Mouse (Mus musculus) A20 (cell line): ENCODE measurements around the gene Arhgef10l.

Source experiments
- DNase-seq: peaks from one replicate; pipeline ENCODE4 v3.0.0-alpha.2; 2011; ENCODE audit warnings: low read depth, low spot score

Arhgef10l gene

DNA sequence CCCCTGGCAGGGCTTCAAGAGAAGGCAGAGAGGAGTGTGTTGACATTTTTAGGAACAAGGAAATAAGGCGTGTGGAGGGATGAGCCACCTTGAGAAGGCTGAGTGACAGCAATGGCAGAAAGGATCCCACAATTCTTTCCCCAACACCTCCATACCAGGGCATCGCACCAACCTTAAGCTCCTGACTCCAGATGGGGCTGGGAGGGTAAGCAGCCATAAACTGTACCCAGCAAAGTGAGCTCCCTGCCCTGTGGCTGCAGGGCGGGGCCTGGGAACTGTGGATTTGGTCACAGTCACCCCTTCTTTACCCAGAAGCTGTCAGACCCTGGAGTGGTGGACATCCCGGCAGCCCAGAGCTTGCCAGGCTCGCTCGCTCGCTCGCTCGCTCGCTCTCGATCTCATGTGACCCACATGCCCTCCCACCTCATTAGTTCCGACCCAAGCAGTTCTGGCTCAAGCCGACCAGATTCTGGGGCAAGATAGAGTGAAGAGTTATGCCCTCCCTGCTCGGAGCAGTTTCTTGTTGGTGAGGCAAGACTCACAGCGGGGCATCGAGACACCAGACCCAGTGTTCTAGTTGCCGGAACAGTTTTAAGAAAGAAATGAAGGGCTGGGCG is 4.3 kb downstream of the Arhgef10l start:
- DNase-seq = no peak

DNA sequence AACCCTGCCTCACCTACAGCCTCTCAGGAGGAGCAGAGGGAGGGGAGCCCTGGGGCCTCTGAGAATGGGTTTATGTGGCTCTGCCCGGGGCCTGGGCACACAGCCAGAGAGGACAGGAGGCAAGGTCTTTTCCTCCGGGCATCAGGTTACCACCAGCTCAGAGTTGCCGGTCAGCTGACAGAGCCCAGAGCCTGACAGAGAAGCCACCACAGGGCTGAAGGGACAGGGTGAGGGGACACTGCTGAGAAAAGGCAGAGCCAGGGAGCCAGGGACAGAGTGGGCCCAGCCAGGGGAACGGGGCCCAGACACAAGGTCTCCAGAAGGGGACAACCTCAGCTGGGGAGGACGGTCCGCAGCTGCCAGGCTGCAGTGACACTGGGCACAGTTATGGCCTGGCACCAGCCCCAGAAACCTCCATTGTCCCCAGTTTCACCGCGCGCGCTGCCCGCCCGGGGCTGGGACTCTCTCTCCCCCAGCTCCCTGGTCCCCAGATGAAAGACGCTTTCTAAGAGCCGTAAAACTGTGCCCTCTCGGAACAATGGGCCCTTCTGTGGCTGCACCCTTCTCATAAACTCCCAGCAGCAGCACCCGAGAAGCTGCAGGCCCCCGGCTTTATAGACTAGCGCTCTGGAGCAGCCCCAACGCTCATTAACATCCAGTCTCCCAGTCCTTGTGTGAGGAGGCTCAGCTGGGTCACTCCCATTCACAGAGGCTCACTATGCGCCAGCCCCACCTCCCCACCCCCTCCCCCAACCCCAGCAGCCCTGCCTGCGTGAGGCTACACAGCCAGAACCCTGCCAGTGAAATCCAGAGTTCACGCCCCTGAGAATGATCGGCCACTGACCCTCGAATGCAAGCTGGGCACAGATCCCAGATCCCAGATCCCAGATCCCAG is 7.9 kb downstream of the Arhgef10l start:
- no peak for DNase-seq

DNA sequence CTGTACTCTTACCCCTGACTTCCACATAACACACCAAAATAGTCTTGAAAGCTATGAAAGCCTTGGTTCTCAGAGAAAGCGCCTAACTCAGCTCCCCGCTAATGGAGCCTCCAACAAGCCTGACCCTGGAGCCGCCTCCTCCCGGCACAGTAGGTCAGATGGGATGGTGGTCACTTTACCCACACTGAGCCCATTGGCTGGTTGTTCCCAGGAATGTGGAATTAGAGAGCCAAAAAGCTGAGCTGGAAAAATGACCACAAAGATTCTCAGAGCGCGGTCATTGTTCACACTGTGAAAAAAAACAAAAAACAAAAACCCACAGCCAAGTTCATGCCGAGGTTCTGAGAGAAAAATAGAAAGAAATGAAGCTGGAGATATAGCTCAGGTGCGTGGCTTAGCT is 9.3 kb downstream of the Arhgef10l start:
- DNase-seq = no peak

DNA sequence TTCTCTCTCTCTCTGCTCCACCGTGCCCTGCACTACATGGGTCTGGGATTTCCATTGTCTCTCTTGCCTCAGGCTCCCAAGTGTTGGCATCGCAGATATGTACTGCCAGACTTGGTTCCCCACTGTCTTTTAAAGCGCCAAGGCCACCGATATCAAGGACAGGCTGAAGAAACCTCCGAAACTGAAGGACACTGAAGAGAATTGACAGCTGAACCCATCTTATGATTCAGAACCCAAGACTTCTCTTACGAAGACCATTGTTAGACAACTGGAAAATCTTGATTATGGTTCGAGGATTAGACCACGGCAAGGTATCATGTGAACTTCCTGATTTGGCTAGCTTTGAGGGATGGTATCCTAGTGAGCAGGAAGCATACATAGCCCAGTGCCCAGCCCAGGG is 11.0 kb downstream of the Arhgef10l start:
- no peak for DNase-seq

DNA sequence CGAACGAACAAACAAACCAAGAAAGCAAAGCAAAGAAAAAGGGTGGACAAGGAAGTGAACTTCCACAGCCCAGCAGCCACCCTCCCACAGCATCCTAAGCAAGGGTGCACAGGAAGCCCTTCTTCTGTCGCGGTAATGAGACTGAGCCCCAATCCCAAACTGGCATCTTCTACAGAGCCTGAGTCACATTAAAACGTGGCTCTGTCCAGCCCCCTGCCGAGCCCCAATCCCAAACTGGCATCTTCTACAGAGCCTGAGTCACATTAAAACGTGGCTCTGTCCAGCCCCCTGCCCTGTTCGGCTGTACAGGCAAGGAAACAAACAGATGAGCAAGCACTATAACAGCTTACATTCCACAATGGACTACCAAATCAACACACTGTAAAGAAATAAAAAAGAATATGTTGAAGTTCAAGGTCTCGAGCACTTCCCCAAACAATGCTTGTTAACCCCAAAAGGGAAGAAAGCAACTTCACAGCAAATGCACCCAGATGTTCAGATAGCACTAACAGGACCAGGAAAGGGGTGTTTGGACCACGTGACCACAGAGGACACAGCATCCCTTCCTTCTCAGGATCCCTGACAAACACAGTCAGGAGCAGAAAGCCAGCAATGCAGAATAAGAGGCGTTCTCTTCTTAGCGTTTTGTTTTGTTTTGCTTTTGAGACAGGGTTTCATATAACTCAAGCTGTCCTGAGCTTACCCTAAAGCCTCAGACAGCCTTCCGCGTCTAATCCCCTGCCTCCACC is 11.8 kb downstream of the Arhgef10l start:
- no peak for DNase-seq

DNA sequence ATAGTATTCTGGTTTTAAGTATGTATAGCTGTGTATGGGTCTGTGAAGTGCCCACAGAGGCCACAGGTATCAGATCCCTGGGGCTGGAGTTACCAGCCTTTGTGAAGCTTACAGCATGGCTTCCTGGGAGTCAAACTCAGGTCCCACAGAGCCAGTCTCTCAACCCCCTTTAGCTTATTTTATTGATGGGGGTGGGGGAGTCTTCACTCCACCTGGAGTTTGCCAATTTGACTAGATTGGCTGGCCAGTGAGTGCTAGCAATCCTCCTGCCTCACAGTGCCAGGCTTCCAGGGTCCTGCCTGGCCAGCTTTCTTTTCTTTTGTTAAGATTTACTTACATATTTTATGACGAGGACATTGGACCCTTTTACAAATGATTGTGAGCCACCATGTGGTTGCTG is 16.1 kb downstream of the Arhgef10l start:
- no peak for DNase-seq

DNA sequence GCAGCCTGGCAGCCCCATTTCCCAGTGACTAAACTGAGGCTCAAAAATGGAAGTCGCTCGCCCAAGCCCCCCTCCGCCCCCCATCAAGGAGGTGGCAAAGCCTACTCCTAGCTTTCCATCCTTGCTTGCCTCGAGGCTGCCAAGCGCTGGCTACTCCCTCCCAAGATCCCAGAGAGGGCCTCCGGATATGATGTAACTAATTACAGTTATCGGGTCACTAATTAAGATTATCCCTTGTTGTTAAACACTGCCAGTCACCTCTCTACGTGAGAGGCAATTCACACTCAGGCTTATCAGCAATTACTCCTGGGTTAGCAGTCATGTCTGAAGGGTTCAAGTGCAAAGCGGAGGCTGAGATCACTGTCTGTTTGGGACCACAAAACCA is 16.6 kb downstream of the Arhgef10l start:
- DNase-seq = no peak

DNA sequence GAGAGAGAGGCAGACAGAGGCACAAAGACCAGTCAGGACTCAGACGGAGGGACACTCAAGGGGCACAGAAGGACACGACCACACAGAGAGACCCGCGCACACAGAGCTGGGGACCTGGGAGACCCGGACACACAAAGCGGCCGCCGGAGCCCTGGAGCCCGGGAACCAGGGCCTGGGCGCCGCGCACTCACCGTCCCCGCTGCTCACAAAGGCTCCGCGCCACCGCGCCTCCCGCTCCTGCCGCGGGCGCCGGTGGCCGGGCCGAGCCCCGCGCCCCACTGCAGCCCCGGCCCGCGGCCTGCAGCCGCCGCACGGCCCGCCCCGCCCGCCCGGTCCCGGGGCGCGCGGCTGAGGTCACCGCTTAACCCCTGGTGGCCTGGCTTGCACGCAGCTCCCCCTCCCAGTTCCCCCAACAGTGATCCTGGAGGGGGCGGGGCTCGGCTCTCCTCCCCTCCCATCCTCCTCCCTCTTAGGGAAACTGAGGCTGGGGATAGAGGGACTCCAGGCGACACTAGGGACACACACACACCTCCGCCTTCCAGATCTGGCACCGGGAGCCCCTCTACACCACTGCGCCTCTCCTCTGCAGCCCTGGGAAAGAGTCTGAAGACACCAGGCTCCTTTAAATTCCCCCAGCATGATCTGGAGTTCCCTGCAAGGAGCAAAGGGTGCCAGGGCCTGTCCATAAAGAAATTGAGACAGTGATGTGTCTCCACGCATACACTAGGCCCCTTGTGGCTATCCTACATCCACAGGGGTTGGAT is 17.2 kb downstream of the Arhgef10l start:
- DNase-seq = no peak

DNA sequence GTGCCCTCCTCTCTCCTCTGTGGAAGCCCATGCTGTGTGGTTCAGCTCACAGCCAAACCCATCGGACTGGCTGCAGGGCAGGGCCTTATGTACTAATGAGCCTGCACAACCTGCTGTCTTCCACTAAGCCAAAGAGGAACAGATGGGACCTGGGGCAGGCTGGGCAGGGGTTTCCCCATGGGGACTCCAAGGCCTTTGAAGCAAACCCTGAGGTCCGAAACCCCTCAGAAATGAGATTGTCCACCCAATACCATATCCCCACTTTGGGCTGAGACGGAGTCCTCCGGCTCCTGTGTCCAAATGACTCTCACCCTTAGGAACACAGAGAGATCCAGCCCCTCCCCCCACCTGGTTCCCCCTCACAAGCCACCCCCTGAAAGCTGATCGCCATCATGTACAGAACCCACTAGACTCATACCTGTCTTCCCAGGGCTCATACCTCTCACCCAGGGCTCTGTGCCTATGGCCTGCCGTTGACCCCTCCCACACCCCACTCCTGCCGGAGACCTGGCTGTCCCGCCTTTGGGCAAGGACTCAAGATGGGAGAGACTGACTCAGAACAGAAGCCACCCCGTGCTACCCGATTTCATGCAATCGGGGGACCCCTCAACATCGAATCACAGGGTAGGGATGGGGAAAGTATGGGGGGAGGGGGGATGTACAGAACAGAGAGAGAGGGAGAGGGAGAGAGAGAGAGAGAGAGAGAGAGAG is 17.9 kb downstream of the Arhgef10l start:
- no peak for DNase-seq

DNA sequence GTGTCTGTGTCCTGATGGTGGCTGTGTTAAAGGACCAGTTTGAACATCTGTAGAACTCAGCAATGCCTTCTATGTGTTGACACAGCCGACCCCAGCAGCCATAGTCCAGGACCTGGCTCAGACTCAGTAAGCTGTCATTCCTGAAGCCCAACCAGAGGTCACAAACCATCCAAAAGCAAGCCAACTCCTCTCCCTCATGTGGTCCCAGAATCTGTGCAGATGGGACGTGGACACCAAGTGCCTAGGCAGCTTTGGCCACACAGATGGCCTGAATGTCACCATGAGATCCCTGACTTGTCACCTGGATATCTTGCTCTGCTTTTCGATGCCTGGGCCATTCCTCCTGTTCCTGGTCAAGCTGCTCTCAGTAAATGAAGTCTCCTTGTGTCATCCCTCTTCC is 20.2 kb downstream of the Arhgef10l start:
- no peak for DNase-seq

DNA sequence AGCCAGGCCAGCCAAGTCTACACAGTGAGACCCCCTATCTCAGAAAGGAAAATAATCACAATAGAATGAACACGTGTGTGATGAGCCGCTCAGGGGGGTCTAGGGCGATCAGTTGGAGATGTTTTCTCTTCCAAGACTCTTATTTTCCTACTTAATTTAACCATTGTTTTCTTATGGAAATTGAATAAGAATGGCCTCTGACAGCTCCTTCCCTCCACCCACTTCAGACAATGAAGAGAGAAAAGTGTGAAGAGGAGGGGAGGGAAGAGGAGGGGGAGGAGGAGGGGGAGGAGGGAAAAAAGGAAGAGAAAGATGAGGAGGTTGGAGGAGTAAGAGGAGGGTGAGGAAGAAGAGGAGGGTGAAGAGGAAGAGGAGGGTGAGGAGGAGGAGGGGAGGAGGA is 21.1 kb downstream of the Arhgef10l start:
- no peak for DNase-seq

DNA sequence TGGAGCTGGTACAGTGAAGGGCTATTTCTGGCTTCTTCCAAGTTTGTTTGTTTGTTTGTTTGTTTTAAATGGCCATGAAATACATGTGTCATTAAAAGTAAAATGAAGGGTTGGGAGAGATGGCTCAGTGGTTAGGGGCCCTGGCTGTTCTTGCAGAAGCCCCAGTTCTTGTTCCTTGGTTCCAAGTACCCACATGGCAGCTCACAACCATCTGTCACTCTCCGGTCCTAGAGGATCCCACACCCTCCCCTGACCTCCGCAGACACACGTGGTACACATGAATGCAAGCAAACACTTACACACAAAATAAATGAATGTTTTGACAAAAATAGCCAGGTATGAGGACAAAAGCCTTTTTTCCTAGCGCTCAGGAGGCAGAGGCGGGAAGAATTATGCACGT is 21.5 kb downstream of the Arhgef10l start:
- no peak for DNase-seq

DNA sequence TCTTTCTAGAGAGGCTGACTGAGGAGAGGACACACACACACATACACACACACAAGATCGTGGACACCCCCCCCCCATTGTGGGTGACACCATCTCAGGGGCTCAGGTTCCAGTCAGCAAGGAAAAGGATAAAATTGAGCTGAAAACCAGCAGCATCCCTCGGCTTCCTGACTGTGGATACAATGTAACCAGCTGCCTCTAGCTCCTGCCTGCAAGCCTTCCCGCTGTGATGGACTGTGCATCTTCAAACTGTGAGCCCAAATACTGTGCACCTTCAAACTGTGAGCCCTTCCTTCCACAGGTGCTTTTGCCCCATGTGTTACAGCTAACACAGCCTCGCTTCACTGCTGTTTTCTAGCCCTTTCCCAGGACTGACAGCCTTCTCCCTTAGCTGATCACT is 23.4 kb downstream of the Arhgef10l start:
- no peak for DNase-seq

DNA sequence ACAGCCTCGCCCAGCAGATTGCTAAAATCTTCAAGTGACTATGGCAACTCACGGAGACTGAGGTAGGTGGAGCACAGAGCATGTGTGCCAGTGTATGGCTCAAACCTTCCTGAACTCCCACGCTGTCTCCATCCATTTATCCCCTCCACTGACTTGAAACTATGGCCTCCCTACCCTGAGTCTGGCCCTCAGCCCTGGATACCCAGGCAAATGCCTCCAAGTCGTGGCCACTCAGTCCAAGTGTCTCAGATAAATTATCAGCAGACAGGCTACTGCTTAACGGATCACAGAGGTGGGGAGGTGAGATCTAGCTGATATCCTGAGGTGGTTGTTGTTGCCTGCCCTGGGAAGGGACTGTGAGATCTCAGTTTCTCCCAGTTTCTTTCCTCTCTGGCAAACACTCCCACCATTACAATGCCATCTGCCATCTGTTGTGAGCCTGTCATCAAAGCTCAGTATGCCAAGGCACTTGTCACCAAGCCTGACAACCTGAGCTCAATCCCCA is 24.3 kb downstream of the Arhgef10l start:
- DNase-seq = no peak

DNA sequence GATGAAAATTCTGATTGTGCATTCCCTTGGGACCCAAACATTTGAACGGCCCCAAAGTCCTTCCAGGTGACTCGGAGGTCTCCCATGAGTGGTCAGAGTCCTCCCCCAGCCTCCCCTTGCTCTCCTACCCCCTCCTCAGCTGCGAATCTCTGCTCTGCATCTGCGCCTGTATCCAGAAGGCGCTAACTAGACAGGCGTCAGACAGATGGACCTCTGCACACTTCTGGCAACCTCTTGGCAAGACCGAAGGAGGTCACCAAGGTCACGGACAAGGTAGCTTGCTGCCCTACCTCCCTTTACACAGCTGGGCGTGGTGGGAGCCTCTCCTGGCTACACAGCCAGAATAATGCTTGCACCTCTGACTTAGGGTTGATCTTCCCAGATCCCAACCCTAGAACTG is 25.1 kb downstream of the Arhgef10l start:
- no peak for DNase-seq

DNA sequence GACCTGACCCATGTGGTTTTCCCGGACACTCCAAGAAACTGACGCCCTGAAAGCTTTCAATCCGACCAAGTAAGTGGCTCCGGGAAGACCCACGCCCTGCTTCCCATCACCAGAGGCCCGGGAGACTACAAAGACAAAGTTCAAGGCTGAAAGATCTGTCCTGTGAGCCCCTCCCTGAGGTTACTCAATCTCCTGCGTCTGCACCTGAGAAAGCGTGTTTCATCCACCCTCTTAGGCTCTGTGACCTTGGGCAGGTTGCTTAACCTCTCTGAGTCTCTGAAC is 25.6 kb downstream of the Arhgef10l start:
- no peak for DNase-seq

DNA sequence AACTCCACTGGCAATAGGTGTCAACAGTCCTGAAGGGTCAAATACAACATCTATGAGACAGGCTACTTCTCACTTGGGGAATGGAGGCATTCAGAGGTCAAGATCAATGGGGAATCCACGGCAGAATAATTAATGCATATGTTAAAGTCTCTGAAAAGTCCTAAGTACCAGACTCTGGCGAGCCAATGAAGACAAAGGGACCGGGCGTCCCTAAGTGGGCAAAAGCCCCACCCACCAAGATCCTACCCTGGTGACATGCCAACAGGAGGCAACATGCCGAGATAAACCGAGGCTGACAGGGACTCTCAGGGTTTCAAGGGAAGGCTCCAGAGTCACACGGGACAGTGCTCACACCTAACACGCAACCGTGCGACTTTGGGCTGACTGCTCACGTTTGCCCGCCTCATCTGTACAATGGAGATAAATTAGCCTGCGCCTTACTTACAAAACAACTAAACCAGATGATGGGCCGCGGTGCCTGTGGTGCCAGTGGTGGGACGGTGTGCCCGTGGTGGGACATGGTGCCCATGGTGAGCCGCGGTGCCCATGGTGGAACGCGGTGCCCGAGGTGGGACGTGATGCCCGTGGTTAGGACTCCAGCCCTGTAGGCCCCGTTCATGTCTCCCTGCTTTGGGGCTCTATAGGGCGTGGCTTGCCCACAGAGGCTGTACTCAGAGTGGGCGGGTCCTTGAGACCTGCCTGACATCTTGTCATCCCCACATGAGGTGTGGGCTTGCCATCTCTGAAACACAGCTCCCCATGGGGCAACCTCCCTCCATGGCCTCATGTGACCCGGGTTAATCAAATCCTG is 26.2 kb downstream of the Arhgef10l start:
- no peak for DNase-seq

DNA sequence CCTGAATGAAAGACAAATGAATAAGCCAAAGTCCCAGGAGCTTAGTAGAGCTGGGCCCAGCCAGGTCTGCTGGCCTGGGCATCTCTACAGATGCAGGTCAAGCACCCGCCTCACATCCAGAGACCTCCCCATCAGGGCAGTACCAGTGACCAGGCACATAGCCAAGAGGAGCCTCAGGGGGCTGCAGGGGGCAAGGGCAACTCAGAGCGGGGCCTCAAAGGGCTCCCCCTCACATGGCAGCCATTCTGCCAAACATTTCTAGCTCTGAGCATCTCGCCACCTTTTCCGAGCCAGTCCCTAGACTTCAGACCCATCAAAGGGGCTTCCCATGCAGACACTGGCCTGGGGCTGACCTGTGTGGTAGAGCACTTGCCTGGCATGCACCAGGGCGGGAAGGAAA is 27.2 kb downstream of the Arhgef10l start:
- no peak for DNase-seq

DNA sequence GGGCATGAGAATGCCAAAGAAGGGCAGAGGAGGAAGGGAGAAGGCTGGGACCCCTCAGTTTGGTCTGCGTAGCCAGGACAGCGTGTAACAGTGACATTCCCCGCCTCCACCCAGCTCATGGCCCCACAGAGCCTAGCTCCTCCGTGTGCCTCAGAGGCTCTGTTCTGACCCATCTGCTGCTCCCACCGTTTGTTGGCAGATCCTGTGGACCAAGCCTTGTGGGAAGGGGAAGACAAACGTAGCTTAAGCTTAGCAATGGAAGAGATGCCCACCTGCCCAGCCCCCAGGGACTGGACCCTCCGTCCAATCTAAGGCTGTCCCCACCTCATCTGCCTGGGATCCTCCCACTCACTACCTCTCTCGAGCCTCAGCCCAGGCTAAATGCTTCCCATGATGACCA is 28.5 kb downstream of the Arhgef10l start:
- DNase-seq = no peak

DNA sequence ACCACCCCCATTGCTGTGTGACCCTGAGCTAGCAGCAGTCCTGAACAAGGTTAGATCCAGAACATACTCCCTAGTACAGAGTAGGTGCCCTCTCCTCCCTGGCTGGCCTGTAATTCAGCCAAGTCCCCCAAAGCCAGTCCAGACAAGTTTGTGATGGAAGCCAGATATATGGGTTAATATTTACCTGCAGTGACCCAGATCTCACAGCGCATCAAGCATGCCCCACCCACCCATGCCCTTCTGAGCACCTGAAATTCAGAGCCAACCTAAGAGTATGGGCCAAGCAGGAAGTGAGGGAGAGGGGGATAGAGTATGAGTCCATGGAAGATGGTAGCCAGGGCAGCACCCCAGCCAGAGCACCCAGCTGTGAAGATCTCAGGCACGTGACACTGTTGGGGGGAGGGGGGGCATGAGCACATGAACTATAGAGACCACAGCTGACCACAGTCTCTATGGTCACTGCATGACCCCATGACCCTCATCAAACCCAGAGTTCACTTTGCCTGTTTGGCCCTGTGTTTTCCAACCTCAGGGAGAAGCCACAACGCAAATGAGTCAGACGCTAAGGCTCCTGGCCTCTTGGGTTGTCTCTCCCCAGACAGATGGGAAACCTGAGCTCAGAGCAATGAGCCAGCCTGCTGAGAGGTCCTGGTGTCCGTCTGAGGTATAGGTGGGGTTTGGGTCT is 29.4 kb downstream of the Arhgef10l start:
- no peak for DNase-seq
